Comparison of ENCODE assay signal across 26 mouse cellular contexts in genomic region chr10:128968341-128968749, GRCm38 (mm10). TPM values are rescaled to one million over a fixed set of nuclear protein-coding genes. Genes with fewer than 3 reads are reported as not detected.
DNase-seq lines count a peak whose midpoint lies in the region; ATAC-seq and TF ChIP-seq lines count a peak whose summit lies in the region.
"Had no signal": no experiment of that assay in that cellular context is flagged by ENCODE, and none has a peak within 500 bp of the region (broad histone marks: within the 10 kb centered on the region; RNA-seq: fewer than 3 reads in every experiment).

No protein-coding gene starts in this region.

- no peaks in the 10 kb centered on the region for H3K27me3 ChIP-seq in lung, embryonic 15.5 days
- no peaks in the 10 kb centered on the region for H3K27me3 ChIP-seq in lung, postnatal 0 days (replicated peaks; ENCODE audit: insufficient read depth, low read length)
- H3K27me3 ChIP-seq in stomach, embryonic 16.5 days (ENCODE audit: control insufficient read depth, insufficient read depth, low read length): no peaks in the 10 kb centered on the region
- H3K27me3 ChIP-seq: megakaryocyte, embryonic 14.5 days had no signal

- TF ChIP-seq CTCF in lung, postnatal 0 days (IDR thresholded peaks at IDR 0.05): no peak

- TF ChIP-seq EP300 in lung, postnatal 0 days (IDR thresholded peaks at IDR 0.05): peak; percentile 23; the same call in 1 of the 2 replicates

- no peaks in the 10 kb centered on the region for H3K36me3 ChIP-seq in lung, embryonic 15.5 days
- no peaks in the 10 kb centered on the region for H3K36me3 ChIP-seq in lung, postnatal 0 days (ENCODE audit: insufficient read depth, low read length)
- H3K36me3 ChIP-seq in stomach, embryonic 16.5 days (ENCODE audit: control insufficient read depth, insufficient read depth, low read length): no peaks in the 10 kb centered on the region
- H3K36me3 ChIP-seq: G1E; heart, embryonic 10.5 days had no signal

- H3K9ac ChIP-seq in lung, embryonic 15.5 days: no peak overlapping the region
- H3K9ac ChIP-seq in lung, postnatal 0 days (replicated peaks; ENCODE audit: low read depth): no peak overlapping the region
- no peak overlapping the region for H3K9ac ChIP-seq in stomach, embryonic 16.5 days (ENCODE audit: low read length)

- H3K4me2 ChIP-seq in lung, embryonic 15.5 days: no peak overlapping the region
- H3K4me2 ChIP-seq in lung, postnatal 0 days (replicated peaks; ENCODE audit: low read depth, low read length): no peak overlapping the region
- H3K4me2 ChIP-seq in stomach, embryonic 16.5 days (ENCODE audit: low read depth, low read length): no peak overlapping the region

- no peaks in the 10 kb centered on the region for H3K9me3 ChIP-seq in lung, embryonic 15.5 days
- no peaks in the 10 kb centered on the region for H3K9me3 ChIP-seq in lung, postnatal 0 days (ENCODE audit: low read length)
- H3K9me3 ChIP-seq in stomach, embryonic 16.5 days (replicated peaks; ENCODE audit: control insufficient read depth, low read length): no peaks in the 10 kb centered on the region
- H3K9me3 ChIP-seq: G1E; heart, embryonic 10.5 days had no signal

- WGBS in lung, embryonic 15.5 days: 7% methylated on average over 1 of the region's 1 CpGs
- WGBS in lung, postnatal 0 days: 12% methylated on average over 1 of the region's 1 CpGs
- WGBS in stomach, embryonic 16.5 days: 19% methylated on average over 1 of the region's 1 CpGs

- H3K4me3 ChIP-seq in lung, embryonic 15.5 days: no peak overlapping the region
- no peak overlapping the region for H3K4me3 ChIP-seq in lung, postnatal 0 days (ENCODE audit: low read depth, low read length)
- no peak overlapping the region for H3K4me3 ChIP-seq in stomach, embryonic 16.5 days (replicated peaks; ENCODE audit: low read length)
- H3K4me3 ChIP-seq: heart, embryonic 10.5 days had no signal

- 0 out of 2 replicates have a peak, but pooled peaks cover 4% of the 10 kb centered on the region for H3K4me1 ChIP-seq in lung, embryonic 15.5 days
- H3K4me1 ChIP-seq in lung, postnatal 0 days (ENCODE audit: insufficient read depth, low read depth, low read length): no peaks in the 10 kb centered on the region
- peaks cover 9% of the 10 kb centered on the region for H3K4me1 ChIP-seq in stomach, embryonic 16.5 days (ENCODE audit: control insufficient read depth, insufficient read depth, low read length)

- DNase-seq in lung, postnatal 14 days: no peak
- DNase-seq in Muller cell, postnatal 12 days (ENCODE audit: inconsistent ontology term): peak; percentile 65
- DNase-seq in lung, postnatal 0 days (ENCODE audit: low spot score): peak; percentile 88
- no peak for DNase-seq in thymus, adult 18-20 months
- DNase-seq in c-Kit-positive CD71-positive TER-119-positive erythroid progenitor cells, embryonic 14.5 days (ENCODE audit: low spot score): no peak
- DNase-seq: adrenal gland, adult 2 months; cerebellum, postnatal 10 days; embryo, embryonic 11 days; heart, postnatal 10 days; layer of hippocampus, postnatal 36 days; midbrain, embryonic 14.5 days; spleen, adult 18-20 months had no signal

- ATAC-seq in lung, embryonic 15.5 days (ENCODE audit: borderline replicate concordance, extremely low read depth, low FRiP score, low TSS enrichment): peak; percentile 91
- ATAC-seq in lung, postnatal 0 days: peak; percentile 95
- peak; percentile 87 for ATAC-seq in stomach, embryonic 16.5 days (ENCODE audit: insufficient read depth, low FRiP score)
- no peak for ATAC-seq in cerebellum, adult (ENCODE audit: insufficient number of reproducible peaks, low FRiP score, low TSS enrichment)
- ATAC-seq: forebrain, embryonic 16.5 days had no signal

- peak overlapping the region; percentile 74 for H3K27ac ChIP-seq in lung, embryonic 15.5 days
- H3K27ac ChIP-seq in lung, postnatal 0 days (ENCODE audit: low read length): no peak overlapping the region
- peak overlapping the region; percentile 78; the same call in 1 of the 2 replicates for H3K27ac ChIP-seq in stomach, embryonic 16.5 days (ENCODE audit: low read length)
- H3K27ac ChIP-seq: heart, embryonic 10.5 days had no signal

RNA-seq across cellular contexts. Expression of gene Mettl7b, which starts 7.6 kb away (rescaled TPM):
- not detected in 2 replicates for polyA plus RNA-seq in lung, embryonic 15.5 days (2015; fragmentation: Nextera tagmentation; extraction: Ambion mirVana)
- 0.10 and 0.33 TPM in 2 replicates for polyA plus RNA-seq in lung, postnatal 0 days (2015; fragmentation: Nextera tagmentation; extraction: Ambion mirVana)
- 3.4 and 3.6 TPM in 2 replicates for polyA plus RNA-seq in stomach, embryonic 16.5 days (2015; fragmentation: Nextera tagmentation; extraction: Ambion mirVana)
- polyA plus RNA-seq: embryonic facial prominence, embryonic 14.5 days; forebrain, embryonic 16.5 days; G1E; heart, embryonic 10.5 days; hindbrain, embryonic 11.5 days; midbrain, embryonic 14.5 days; neural tube, embryonic 14.5 days had no signal

RNA-seq across cellular contexts. Expression of gene Olfr9, which starts 20.9 kb away (rescaled TPM):
- polyA plus RNA-seq in lung, embryonic 15.5 days (2015; fragmentation: Nextera tagmentation; extraction: Ambion mirVana): not detected in 2 replicates
- not detected in 2 replicates for polyA plus RNA-seq in lung, postnatal 0 days (2015; fragmentation: Nextera tagmentation; extraction: Ambion mirVana)
- not detected in 2 replicates for polyA plus RNA-seq in stomach, embryonic 16.5 days (2015; fragmentation: Nextera tagmentation; extraction: Ambion mirVana)
- polyA plus RNA-seq: adrenal gland, adult 2 months; embryonic facial prominence, embryonic 14.5 days; forebrain, embryonic 16.5 days; G1E; gonadal fat pad, adult 2 months; heart, embryonic 10.5 days; hindbrain, embryonic 11.5 days; kidney, embryonic 16.5 days; limb, embryonic 14.5 days; liver, embryonic 16.5 days; midbrain, embryonic 14.5 days; neural tube, embryonic 14.5 days had no signal

RNA-seq across cellular contexts. Expression of gene Itga7, which starts 34.7 kb away (rescaled TPM):
- 5.0 TPM in 2 replicates for polyA plus RNA-seq in lung, embryonic 15.5 days (2015; fragmentation: Nextera tagmentation; extraction: Ambion mirVana)
- 14.6 and 20.7 TPM in 2 replicates for polyA plus RNA-seq in lung, postnatal 0 days (2015; fragmentation: Nextera tagmentation; extraction: Ambion mirVana)
- polyA plus RNA-seq in stomach, embryonic 16.5 days (2015; fragmentation: Nextera tagmentation; extraction: Ambion mirVana): 7.9 and 12.4 TPM in 2 replicates

RNA-seq across cellular contexts. Expression of gene Olfr763, which starts 42.2 kb away (rescaled TPM):
- not detected in 2 replicates for polyA plus RNA-seq in lung, embryonic 15.5 days (2015; fragmentation: Nextera tagmentation; extraction: Ambion mirVana)
- not detected in 2 replicates for polyA plus RNA-seq in lung, postnatal 0 days (2015; fragmentation: Nextera tagmentation; extraction: Ambion mirVana)
- polyA plus RNA-seq in stomach, embryonic 16.5 days (2015; fragmentation: Nextera tagmentation; extraction: Ambion mirVana): not detected in 2 replicates
- polyA plus RNA-seq: adrenal gland, adult 2 months; embryonic facial prominence, embryonic 14.5 days; forebrain, embryonic 16.5 days; G1E; gonadal fat pad, adult 2 months; heart, embryonic 10.5 days; hindbrain, embryonic 11.5 days; kidney, embryonic 16.5 days; limb, embryonic 14.5 days; liver, embryonic 16.5 days; midbrain, embryonic 14.5 days; neural tube, embryonic 14.5 days had no signal

RNA-seq across cellular contexts. Expression of gene Bloc1s1, which starts 44.5 kb away (rescaled TPM):
- 186 and 195 TPM in 2 replicates for polyA plus RNA-seq in lung, embryonic 15.5 days (2015; fragmentation: Nextera tagmentation; extraction: Ambion mirVana)
- polyA plus RNA-seq in lung, postnatal 0 days (2015; fragmentation: Nextera tagmentation; extraction: Ambion mirVana): 228 and 243 TPM in 2 replicates
- polyA plus RNA-seq in stomach, embryonic 16.5 days (2015; fragmentation: Nextera tagmentation; extraction: Ambion mirVana): 194 and 206 TPM in 2 replicates

Comparison
In these comparisons a context has a peak if more than half of its experiments do, and no peak if none do; other contexts are left out.
1. DNase-seq: peak in Muller cell, postnatal 12 days (single experiment) and lung, postnatal 0 days (single experiment); none in lung, postnatal 14 days (single experiment), thymus, adult 18-20 months (0 of 2) and c-Kit-positive CD71-positive TER-119-positive erythroid progenitor cells, embryonic 14.5 days (single experiment).